In the genomic region with DNA sequence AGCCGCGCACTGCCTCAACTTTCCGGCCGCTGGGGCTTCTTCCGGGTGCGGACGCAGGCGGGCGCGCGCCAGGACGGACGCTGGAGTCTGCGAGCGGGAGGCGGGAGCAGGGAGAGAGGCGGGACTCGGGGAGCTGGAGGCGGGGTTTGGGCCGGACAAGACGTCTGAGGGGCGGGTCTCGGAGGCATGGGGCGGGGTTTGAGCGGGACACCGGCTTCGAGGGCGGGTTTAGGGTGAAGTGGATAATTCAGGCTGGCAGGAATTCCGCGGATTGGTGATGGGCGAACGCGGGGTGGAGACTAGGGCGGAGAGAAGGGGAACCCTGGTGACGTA, we compare ENCODE assay signal across 8 mouse cellular contexts. TPM values are rescaled to one million over a fixed set of nuclear protein-coding genes. Genes with fewer than 3 reads are reported as not detected.
A peak's percentile ranks its signal among the peaks of the same experiment; 100 is the strongest.
DNase-seq lines count a peak whose midpoint lies in the region; ATAC-seq lines count a peak whose summit lies in the region.

No protein-coding gene starts in this region.

- peak overlapping the region; percentile 75 for H3K4me3 ChIP-seq in hindbrain, embryonic 12.5 days

- no peaks in the 10 kb centered on the region for H3K36me3 ChIP-seq in hindbrain, embryonic 12.5 days

- no peaks in the 10 kb centered on the region for H3K4me1 ChIP-seq in hindbrain, embryonic 12.5 days

- H3K4me2 ChIP-seq in hindbrain, embryonic 12.5 days (replicated peaks) = peak overlapping the region; percentile 47

- H3K27ac ChIP-seq in hindbrain, embryonic 12.5 days = peak overlapping the region; percentile 88

- DNase-seq in Muller cell, postnatal 12 days (ENCODE audit: inconsistent ontology term) = peak; percentile 99
- peak; percentile 98 for DNase-seq in cerebellum, adult 9-11 months
- peak; percentile 95 to 98 for DNase-seq in frontal cortex, adult 2 months (ENCODE audit: extremely low spot score in 1 of 2, low spot score in 1 of 2)
- peak; percentile 90 to 98 for DNase-seq in layer of hippocampus, postnatal 14 days (ENCODE audit: low spot score in 2 of 2)
- peak; percentile 98 for DNase-seq in lung, postnatal 14 days
- DNase-seq in retina, adult 2 months (ENCODE audit: low read depth, low spot score) = peak; percentile 92
- DNase-seq in thymus, postnatal 36 days = peak; percentile 95

- WGBS in hindbrain, embryonic 12.5 days = under 1% methylated on average over 34 of the region's 35 CpGs

- peak; percentile 98 for ATAC-seq in hindbrain, embryonic 12.5 days (ENCODE audit: low FRiP score)

- H3K27me3 ChIP-seq in hindbrain, embryonic 12.5 days = no peaks in the 10 kb centered on the region

- no peaks in the 10 kb centered on the region for H3K9me3 ChIP-seq in hindbrain, embryonic 12.5 days (replicated peaks)

- H3K9ac ChIP-seq in hindbrain, embryonic 12.5 days = peak overlapping the region; percentile 73

RNA-seq across cellular contexts. Expression of a gene that starts 0.4 kb away (rescaled TPM):
- 4.7 and 4.8 TPM in 2 replicates for polyA plus RNA-seq in frontal cortex, adult 2 months (2012; rRNA removed)
- 12.4 and 14.7 TPM in 2 replicates for polyA plus RNA-seq in hindbrain, embryonic 12.5 days (2016; fragmentation: Nextera tagmentation; extraction: Ambion mirVana)
- 1 to 10 TPM; 6.7 to 7.1 TPM for total RNA-seq in layer of hippocampus, postnatal 14 days (2021)

RNA-seq across cellular contexts. Expression of a gene that starts 33.3 kb away (rescaled TPM):
- 16.0 and 20.1 TPM in 2 replicates for polyA plus RNA-seq in frontal cortex, adult 2 months (2012; rRNA removed)
- polyA plus RNA-seq in hindbrain, embryonic 12.5 days (2016; fragmentation: Nextera tagmentation; extraction: Ambion mirVana) = 131 and 134 TPM in 2 replicates
- total RNA-seq in layer of hippocampus, postnatal 14 days (2021) = 10 to 100 TPM; 24.0 to 25.1 TPM

Comparison
In these comparisons a context has a peak if more than half of its experiments do, and no peak if none do; other contexts are left out.
1. Peak in every context shown above with its lines: DNase-seq, ATAC-seq, H3K4me3 ChIP-seq and H3K27ac ChIP-seq.